Mouse (Mus musculus): ENCODE data around the gene Stat3. TPM values are rescaled to one million over a fixed set of nuclear protein-coding genes. Genes with fewer than 3 reads are reported as not detected.

The Stat3 gene
- polyA plus RNA-seq, 1 experiment = 47.5 TPM

DNA sequence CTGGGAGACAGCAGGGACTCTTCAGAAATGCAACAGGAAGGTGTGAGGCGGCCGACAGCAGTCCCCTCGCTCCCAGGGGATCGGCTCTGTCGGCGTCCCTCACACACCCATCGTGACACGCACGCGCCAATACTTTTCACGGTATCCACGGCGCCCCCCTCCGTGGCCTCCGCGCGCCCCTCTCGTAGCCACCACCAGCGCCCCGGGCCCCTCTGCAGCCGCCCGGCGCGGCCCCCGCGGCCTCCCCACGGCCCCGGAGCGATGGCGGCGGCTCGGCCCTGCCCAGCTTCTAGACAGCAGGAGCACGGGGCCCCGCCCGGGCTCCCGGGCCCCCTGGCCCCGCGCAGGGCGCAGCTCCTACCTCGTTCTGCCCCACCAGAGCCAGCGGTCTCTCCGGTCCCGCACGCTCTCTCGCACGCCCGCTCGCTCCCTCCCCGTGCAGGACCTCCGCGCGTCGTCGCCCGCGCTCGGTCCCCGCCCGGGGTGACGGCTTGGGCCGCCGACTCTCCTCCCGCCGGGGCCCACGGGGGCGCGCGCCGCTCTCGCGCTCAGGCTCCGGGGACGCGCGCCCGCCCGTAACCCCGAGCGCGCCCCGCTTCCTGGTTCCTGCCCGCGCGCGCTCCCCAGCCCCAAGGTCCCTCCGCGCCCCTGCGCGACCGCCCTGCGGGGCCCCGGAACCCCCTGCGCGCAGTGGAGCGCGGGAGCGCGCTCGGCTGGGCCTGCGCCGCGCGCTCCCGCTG, 89.1 kb downstream of the Stat3 start, which contains the start of gene Stat5b:
TSS of gene Stat5b (minus strand) at position 687 of the 740 bp plus-strand sequence.
- peak within 1 kb of the TSS; percentile 56 for H3K4me3 ChIP-seq (replicated peaks; ENCODE audit: insufficient read depth, low read depth, low read length)
- peak; percentile 76 to 83 for DNase-seq
- no peaks in the 10 kb centered on the region for H3K27me3 ChIP-seq (ENCODE audit: control insufficient read depth, insufficient read depth, low read length)
- 1% methylated on average over 103 of the region's 104 CpGs for WGBS
- TF ChIP-seq POLR2A (IDR thresholded peaks at IDR 0.05; ENCODE audit: borderline replicate concordance, insufficient read depth, low read length) (peak; percentile 65), CTCF (IDR thresholded peaks at IDR 0.05; ENCODE audit: borderline replicate concordance, insufficient read depth, low read depth, low read length) (no peak)
- H3K27ac ChIP-seq (ENCODE audit: insufficient read depth, low read length) = peak within 1 kb of the TSS; percentile 57
- peaks cover 8% of the 10 kb centered on the region for H3K4me1 ChIP-seq (ENCODE audit: control insufficient read depth, insufficient read depth, low read length)

DNA sequence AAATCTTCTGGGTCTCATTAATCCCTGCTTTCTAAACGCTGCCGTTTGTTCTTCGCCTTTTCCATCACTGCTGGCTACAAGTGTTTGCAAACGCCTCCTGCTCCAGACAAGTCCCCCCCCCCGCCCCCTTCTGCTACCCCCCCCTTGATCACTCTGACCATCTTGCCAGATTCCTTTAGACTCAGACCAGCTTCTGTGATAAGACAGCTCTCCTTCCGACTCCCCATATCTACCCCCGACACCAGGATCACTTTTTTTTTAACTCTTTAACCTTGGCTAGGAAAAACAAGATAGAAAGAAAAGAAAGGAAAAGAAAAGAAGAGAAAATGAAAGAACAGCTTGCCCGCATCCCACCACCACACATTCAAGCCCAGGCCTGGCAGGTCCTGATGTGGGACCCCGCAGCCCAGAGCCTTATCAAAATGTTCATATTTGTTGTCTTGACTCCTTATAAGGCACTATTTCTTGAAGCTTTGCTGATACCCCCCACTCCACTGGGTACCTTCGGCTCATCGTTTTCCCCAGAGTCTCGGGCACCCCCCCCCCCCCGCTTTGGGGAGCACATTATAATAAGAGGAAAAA, 89.8 kb downstream of the Stat3 start:
- DNase-seq = no peak
- peak overlapping the region; percentile 57; the same call in 1 of the 2 replicates for H3K27ac ChIP-seq (ENCODE audit: insufficient read depth, low read length)
- WGBS = 3% methylated on average over 13 of the region's 13 CpGs
- TF ChIP-seq CTCF (IDR thresholded peaks at IDR 0.05; ENCODE audit: borderline replicate concordance, insufficient read depth, low read depth, low read length) (no peak), POLR2A (IDR thresholded peaks at IDR 0.05; ENCODE audit: borderline replicate concordance, insufficient read depth, low read length) (no peak)
- 0 out of 2 replicates have a peak, but pooled peaks cover 2% of the 10 kb centered on the region for H3K4me1 ChIP-seq (ENCODE audit: control insufficient read depth, insufficient read depth, low read length)
- no peaks in the 10 kb centered on the region for H3K27me3 ChIP-seq (ENCODE audit: control insufficient read depth, insufficient read depth, low read length)
- peak overlapping the region; percentile 56 for H3K4me3 ChIP-seq (replicated peaks; ENCODE audit: insufficient read depth, low read depth, low read length)

DNA sequence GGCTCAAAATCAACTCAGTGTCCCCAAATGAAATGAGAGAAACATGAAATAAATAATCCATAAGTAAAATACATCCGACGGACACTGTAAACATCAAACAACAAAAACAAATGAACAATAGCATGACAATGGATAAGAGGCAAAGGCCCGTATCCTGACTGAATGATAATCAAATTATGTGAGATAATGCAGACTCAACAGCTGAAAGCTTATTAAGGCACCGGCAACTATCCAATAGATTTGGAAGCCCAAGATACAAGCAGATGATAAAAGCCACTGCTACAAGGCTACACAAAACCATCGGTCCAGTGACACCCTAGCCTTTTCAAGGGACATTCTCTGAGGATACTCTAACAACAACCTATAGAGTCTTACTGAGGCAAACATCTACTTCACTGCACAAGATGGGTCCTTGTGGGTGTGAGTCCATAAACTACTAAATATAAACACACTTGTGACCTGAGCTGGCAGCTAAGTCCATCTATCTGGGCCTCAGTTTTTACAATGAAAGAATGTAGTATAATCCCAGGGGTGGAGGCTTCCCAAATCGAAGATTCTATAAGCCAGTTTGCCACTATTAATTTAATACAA, 90.5 kb downstream of the Stat3 start:
- Histone ChIP-seq H3K27me3 (ENCODE audit: control insufficient read depth, insufficient read depth, low read length) (no peaks in the 10 kb centered on the region), H3K27ac (ENCODE audit: insufficient read depth, low read length) (no peak overlapping the region; the same call in 1 of the 2 replicates), H3K4me3 (replicated peaks; ENCODE audit: insufficient read depth, low read depth, low read length) (peak overlapping the region; percentile 47), H3K4me1 (ENCODE audit: control insufficient read depth, insufficient read depth, low read length) (0 out of 2 replicates have a peak, but pooled peaks cover 2% of the 10 kb centered on the region)
- DNase-seq = no peak
- WGBS = 51% methylated on average over 6 of the region's 6 CpGs
- TF ChIP-seq POLR2A (IDR thresholded peaks at IDR 0.05; ENCODE audit: borderline replicate concordance, insufficient read depth, low read length) = no peak
- TF ChIP-seq CTCF (IDR thresholded peaks at IDR 0.05; ENCODE audit: borderline replicate concordance, insufficient read depth, low read depth, low read length) = no peak

DNA sequence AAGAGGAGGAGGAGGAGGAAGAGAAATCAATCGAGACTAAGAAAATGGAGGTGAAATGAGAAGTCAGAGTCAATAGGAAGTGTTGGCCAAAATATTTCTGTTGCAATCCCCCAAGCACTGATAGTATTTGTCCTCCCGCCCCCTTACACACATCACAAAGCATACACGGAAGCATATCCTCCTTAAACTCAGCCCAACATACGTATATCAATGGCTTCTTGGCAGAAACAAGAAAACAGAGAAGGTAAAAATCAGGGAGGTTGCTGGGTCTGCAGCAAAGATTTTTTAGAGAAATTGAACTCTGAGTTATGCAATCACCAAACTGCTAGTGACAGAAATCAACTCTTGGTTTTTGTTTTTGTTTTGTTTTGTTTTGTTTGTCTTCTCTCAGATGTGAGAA, 91.3 kb downstream of the Stat3 start:
- H3K4me1 ChIP-seq (ENCODE audit: control insufficient read depth, insufficient read depth, low read length) = peaks cover 2% of the 10 kb centered on the region; the same call in 1 of the 2 replicates
- 80% methylated on average over 4 of the region's 4 CpGs for WGBS
- TF ChIP-seq CTCF (IDR thresholded peaks at IDR 0.05; ENCODE audit: borderline replicate concordance, insufficient read depth, low read depth, low read length) = no peak
- no peak for TF ChIP-seq POLR2A (IDR thresholded peaks at IDR 0.05; ENCODE audit: borderline replicate concordance, insufficient read depth, low read length)
- H3K27me3 ChIP-seq (ENCODE audit: control insufficient read depth, insufficient read depth, low read length) = no peaks in the 10 kb centered on the region
- no peak overlapping the region for H3K4me3 ChIP-seq (replicated peaks; ENCODE audit: insufficient read depth, low read depth, low read length)
- H3K27ac ChIP-seq (ENCODE audit: insufficient read depth, low read length) = no peak overlapping the region
- DNase-seq = no peak

DNA sequence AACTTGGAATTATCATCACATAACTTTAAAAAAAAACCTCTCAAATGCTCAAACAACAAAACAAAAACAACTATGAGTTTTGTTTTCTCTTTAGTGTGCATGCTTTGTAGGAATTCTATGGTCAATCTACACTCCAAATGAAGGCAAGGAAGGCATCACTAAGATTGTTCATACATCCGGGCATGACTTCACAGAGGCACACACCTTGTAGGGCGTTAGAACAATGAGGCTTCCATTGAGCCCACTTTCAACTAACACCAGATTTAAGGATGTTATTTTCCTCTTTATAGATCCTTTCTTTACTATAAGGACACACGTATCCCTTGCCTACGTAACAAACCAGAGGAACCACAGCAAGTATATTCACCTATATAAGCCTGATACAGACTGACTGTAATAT, 91.8 kb downstream of the Stat3 start:
- no peak for TF ChIP-seq POLR2A (IDR thresholded peaks at IDR 0.05; ENCODE audit: borderline replicate concordance, insufficient read depth, low read length)
- no peak for TF ChIP-seq CTCF (IDR thresholded peaks at IDR 0.05; ENCODE audit: borderline replicate concordance, insufficient read depth, low read depth, low read length)
- no peak for DNase-seq
- H3K27me3 ChIP-seq (ENCODE audit: control insufficient read depth, insufficient read depth, low read length) = no peaks in the 10 kb centered on the region
- whole genome bisulfite sequencing = 95% methylated on average over 4 of the region's 4 CpGs
- no peak overlapping the region for H3K4me3 ChIP-seq (replicated peaks; ENCODE audit: insufficient read depth, low read depth, low read length)
- peaks cover 2% of the 10 kb centered on the region; the same call in 1 of the 2 replicates for H3K4me1 ChIP-seq (ENCODE audit: control insufficient read depth, insufficient read depth, low read length)
- H3K27ac ChIP-seq (ENCODE audit: insufficient read depth, low read length) = no peak overlapping the region

DNA sequence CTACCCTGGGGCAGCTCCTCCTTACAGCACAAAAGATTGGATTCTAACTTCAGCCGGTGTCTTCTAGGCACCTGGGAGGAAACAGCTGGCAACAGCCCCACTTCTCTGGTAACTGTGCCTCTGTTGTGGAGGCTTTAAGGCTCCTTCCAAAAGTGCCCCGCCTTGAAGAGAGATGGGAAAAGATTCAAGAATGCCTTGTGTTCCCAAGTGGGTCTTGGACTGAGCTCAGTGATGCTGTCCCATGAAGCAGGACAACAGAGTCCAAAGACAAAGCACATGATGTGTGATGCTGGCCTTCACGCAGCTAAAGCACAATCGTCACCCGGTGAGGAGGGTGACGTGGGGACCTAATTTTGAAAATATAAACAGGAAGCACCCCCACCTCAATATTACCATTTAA, 93.5 kb downstream of the Stat3 start:
- H3K4me1 ChIP-seq (ENCODE audit: control insufficient read depth, insufficient read depth, low read length) = peaks cover 2% of the 10 kb centered on the region; the same call in 1 of the 2 replicates
- H3K27me3 ChIP-seq (ENCODE audit: control insufficient read depth, insufficient read depth, low read length) = no peaks in the 10 kb centered on the region
- no peak overlapping the region for H3K4me3 ChIP-seq (replicated peaks; ENCODE audit: insufficient read depth, low read depth, low read length)
- WGBS = 64% methylated on average over 6 of the region's 6 CpGs
- DNase-seq = no peak
- no peak for TF ChIP-seq POLR2A (IDR thresholded peaks at IDR 0.05; ENCODE audit: borderline replicate concordance, insufficient read depth, low read length)
- no peak for TF ChIP-seq CTCF (IDR thresholded peaks at IDR 0.05; ENCODE audit: borderline replicate concordance, insufficient read depth, low read depth, low read length)
- H3K27ac ChIP-seq (ENCODE audit: insufficient read depth, low read length) = no peak overlapping the region

DNA sequence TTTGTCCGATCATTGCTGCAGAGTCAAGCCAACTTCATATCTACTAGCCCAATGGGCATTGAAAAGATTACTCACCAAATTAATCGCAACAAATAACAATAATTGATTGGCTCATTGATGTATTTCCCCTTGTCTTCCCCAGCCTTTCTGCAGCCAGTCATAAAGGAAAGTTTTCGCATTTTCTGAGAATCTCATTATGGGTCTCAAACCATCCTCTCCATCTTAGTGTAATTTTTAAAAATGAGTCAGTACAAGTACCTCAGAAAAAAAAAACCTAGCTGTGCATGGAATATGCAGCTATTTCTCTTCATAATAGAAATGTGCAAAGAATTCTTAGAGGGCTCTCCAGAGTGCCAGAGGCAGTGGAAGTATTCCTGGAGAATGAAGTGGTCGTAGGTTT, 95.2 kb downstream of the Stat3 start:
- no peak for DNase-seq
- no peak for TF ChIP-seq CTCF (IDR thresholded peaks at IDR 0.05; ENCODE audit: borderline replicate concordance, insufficient read depth, low read depth, low read length)
- no peak for TF ChIP-seq POLR2A (IDR thresholded peaks at IDR 0.05; ENCODE audit: borderline replicate concordance, insufficient read depth, low read length)
- WGBS = 94% methylated on average over 4 of the region's 4 CpGs
- Histone ChIP-seq H3K27me3 (ENCODE audit: control insufficient read depth, insufficient read depth, low read length) (no peaks in the 10 kb centered on the region), H3K4me3 (replicated peaks; ENCODE audit: insufficient read depth, low read depth, low read length) (no peak overlapping the region), H3K27ac (ENCODE audit: insufficient read depth, low read length) (no peak overlapping the region), H3K4me1 (ENCODE audit: control insufficient read depth, insufficient read depth, low read length) (peaks cover 6% of the 10 kb centered on the region; the same call in 1 of the 2 replicates)

Measured in cerebellum, adult 2 months (tissue).